ENCODE assay signal across 8 mouse cellular contexts in genomic region chr19:46511263-46511662, GRCm38 (mm10). TPM values are rescaled to one million over a fixed set of nuclear protein-coding genes. Genes with fewer than 3 reads are reported as not detected.
DNase-seq lines count a peak whose midpoint lies in the region; ATAC-seq and TF ChIP-seq lines count a peak whose summit lies in the region.

No protein-coding gene starts in this region.

- peak overlapping the region; percentile 54 for H3K27ac ChIP-seq in intestine, postnatal 0 days (ENCODE audit: low read depth, low read length)
- no peak overlapping the region for H3K27ac ChIP-seq in forebrain, embryonic 10.5 days

- no peak for TF ChIP-seq CTCF in intestine, postnatal 0 days (IDR thresholded peaks at IDR 0.05; ENCODE audit: low read depth)

- H3K4me3 ChIP-seq in intestine, postnatal 0 days (ENCODE audit: low read depth, low read length) = no peak overlapping the region
- no peak overlapping the region for H3K4me3 ChIP-seq in forebrain, embryonic 10.5 days

- peaks cover 19% of the 10 kb centered on the region; the same call in 1 of the 2 replicates for H3K4me1 ChIP-seq in intestine, postnatal 0 days (replicated peaks; ENCODE audit: control insufficient read depth, insufficient read depth, low read length)
- H3K4me1 ChIP-seq in forebrain, embryonic 10.5 days = peaks cover 40% of the 10 kb centered on the region

- peaks cover 65% of the 10 kb centered on the region for H3K36me3 ChIP-seq in intestine, postnatal 0 days (ENCODE audit: control insufficient read depth, insufficient read depth)
- peaks cover 97% of the 10 kb centered on the region for H3K36me3 ChIP-seq in forebrain, embryonic 10.5 days (replicated peaks)

- H3K9me3 ChIP-seq in intestine, postnatal 0 days (ENCODE audit: control insufficient read depth) = no peaks in the 10 kb centered on the region
- no peaks in the 10 kb centered on the region for H3K9me3 ChIP-seq in forebrain, embryonic 10.5 days

- ATAC-seq in intestine, postnatal 0 days = no peak
- ATAC-seq in megakaryocyte progenitor cell, adult 5-6 weeks (replicated peaks; ENCODE audit: poor library complexity) = peak; percentile 72

- H3K9ac ChIP-seq in intestine, postnatal 0 days (ENCODE audit: low read depth, low read length) = no peak overlapping the region

- H3K4me2 ChIP-seq in intestine, postnatal 0 days (replicated peaks; ENCODE audit: low read depth) = no peak overlapping the region

- 64% methylated on average over 10 of the region's 10 CpGs for WGBS in intestine, postnatal 0 days
- 89% methylated on average over 10 of the region's 10 CpGs for WGBS in forebrain, embryonic 10.5 days

- H3K27me3 ChIP-seq in intestine, postnatal 0 days (replicated peaks; ENCODE audit: control insufficient read depth, insufficient read depth, low read length) = no peaks in the 10 kb centered on the region
- no peaks in the 10 kb centered on the region for H3K27me3 ChIP-seq in forebrain, embryonic 10.5 days (ENCODE audit: poor library complexity, severe bottlenecking)

- peak; percentile 53 for DNase-seq in kidney, adult 18-20 months
- DNase-seq in kidney, adult 9 months = no peak
- peak; percentile 66 for DNase-seq in brain, adult 2 months (ENCODE audit: low read depth, low spot score)
- no peak for DNase-seq in ovary, postnatal 14 days (ENCODE audit: low spot score)
- DNase-seq in forebrain, embryonic 10.5 days (ENCODE audit: extremely low spot score, low spot score) = no peak
- no peak for DNase-seq in spleen, adult 18-20 months

RNA-seq across cellular contexts. Expression of gene Trim8, which starts 9.8 kb away (rescaled TPM):
- 16.7 and 17.1 TPM in 2 replicates for polyA plus RNA-seq in intestine, postnatal 0 days (2015; fragmentation: Nextera tagmentation; extraction: Ambion mirVana)
- total RNA-seq in megakaryocyte progenitor cell, adult 5-6 weeks (2015) = 9.7 and 18.0 TPM in 2 replicates
- total RNA-seq in megakaryocyte progenitor cell, adult 5-6 weeks (2017) = 12.8 and 12.9 TPM in 2 replicates
- polyA plus RNA-seq in forebrain, embryonic 10.5 days (2016; fragmentation: Nextera tagmentation; extraction: Ambion mirVana) = 16.6 and 19.3 TPM in 2 replicates

Comparison
In these comparisons a context has a peak if more than half of its experiments do, and no peak if none do; other contexts are left out.
1. DNase-seq: peak in kidney, adult 18-20 months (single experiment) and brain, adult 2 months (single experiment); none in kidney, adult 9 months (single experiment), ovary, postnatal 14 days (single experiment), forebrain, embryonic 10.5 days (single experiment) and spleen, adult 18-20 months (0 of 2).